Mouse (Mus musculus): ENCODE measurements at regions not wholly inside any gene's neighbourhood (a gene's known extent, or its start where the extent isn't known, plus 50 kb on each side); places are given as distances from the start of the nearest gene placed in this dataset.

- no peak for ATAC-seq (replicated peaks; ENCODE audit: low read depth, poor library complexity, severe bottlenecking)
These were observed 580.3 kb upstream of the Tbl1xr1 start for GRCm38 (mm10) chr3:21496166-21496565.

DNA sequence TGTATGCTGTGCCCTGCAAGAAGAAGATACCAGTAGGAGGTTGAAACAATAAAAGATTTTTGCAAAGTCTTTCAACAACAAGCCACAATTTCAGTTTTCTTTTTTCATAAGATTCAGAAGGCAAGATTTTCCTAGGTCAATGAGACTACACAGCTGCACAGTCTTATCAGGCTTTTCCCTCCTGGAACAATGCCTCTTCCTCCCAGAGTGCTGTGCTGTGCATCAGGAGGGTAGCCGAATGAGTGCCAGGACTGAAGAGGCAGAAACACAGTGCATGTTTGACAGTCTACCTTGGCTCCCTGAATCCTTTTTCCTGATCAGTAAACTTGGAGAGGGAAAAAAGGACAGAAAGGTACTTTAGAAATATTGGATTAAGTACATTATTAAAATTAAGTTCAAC lies 579.4 kb upstream of the Tbl1xr1 start:
- ATAC-seq (replicated peaks; ENCODE audit: low read depth, poor library complexity, severe bottlenecking), result no peak

DNA sequence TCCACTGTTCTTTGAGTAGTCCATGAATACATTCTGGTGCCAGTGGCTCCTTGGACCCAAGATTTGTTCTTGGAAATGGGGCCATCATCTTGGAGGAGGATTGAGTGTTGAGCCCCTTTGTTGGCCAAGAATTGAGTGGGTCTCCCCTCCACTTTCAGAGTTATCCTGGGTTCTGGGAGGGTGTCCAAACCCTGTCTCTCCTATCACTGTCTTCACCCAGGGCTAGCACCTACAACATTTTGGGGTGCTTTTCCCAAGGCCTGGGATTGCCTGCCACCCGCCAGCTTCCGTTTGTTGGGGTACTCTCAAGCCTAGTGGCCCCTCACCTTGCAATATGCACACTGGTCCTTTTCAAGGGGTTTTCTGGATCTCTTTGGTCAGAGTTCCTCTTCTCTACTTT lies 568.8 kb upstream of the Tbl1xr1 start:
- ATAC-seq (replicated peaks; ENCODE audit: low read depth, poor library complexity, severe bottlenecking), result no peak

DNA sequence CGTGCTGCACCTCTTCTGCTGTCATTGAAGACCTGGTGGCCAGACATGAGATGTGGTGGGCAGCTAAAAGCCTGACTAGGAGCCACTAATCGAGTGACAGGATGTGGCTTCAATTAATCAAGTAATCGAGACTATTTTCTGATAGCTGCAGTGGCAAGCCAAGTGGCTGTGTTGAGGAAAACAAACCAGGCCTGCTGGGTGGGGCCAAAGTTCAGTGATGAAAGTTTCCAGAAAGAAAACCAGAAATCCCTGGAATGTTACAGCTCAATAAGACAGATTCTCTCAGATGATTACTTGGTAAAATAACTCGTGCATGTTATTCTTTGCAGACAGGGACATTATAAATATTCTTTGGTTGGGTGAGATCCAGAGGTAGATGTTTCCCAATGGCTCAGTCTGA lies 564.4 kb upstream of the Tbl1xr1 start:
- ATAC-seq (replicated peaks; ENCODE audit: low read depth, poor library complexity, severe bottlenecking), result no peak

DNA sequence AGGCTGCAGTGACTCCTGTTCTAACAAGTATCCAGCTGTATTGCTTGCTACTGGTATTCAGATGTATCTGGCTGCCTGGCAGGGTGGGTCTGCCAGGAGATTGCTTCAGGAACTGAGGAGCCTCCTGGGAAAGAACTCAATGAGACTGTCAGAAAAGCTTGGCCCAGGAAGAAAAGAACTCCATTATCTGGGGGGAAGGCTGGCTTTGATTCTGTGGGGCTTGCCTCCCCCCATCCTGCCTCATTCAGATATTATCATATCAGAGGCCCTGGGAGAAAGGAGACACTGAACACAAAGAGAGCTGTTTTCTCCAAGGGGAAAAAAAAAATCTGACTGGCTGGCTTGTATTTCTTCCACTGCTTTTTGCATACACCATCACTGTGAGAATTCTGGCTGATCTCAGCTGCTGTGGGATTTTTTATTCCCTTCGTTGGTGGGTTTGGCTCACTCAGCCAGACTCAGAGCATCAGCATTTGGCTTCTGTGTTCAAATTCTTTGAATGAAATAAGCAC lies 552.0 kb upstream of the Tbl1xr1 start:
- ATAC-seq (replicated peaks; ENCODE audit: low read depth, poor library complexity, severe bottlenecking), result no peak

DNA sequence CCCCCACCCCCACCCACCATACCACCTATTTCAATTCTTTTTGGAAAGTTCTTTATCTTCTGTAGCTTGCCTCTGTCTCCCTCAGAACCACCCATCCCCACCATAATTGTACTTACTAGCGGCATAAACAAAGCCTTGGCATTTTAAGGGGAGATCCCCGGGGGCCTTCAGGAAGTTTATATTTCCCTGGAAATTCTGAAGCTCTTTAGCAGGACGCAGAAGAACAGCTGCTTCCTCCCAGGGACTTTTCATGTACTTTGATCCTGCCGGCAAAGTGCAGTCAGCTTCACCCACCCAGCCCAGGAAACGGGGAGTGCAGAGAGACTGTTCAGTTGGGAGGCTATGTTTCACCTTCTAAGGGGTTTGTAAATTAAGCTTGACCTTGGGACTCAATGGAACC lies 545.6 kb upstream of the Tbl1xr1 start:
- no peak for ATAC-seq (replicated peaks; ENCODE audit: low read depth, poor library complexity, severe bottlenecking)

- ATAC-seq (replicated peaks; ENCODE audit: low read depth, poor library complexity, severe bottlenecking), result no peak
These were observed 537.3 kb upstream of the Tbl1xr1 start for GRCm38 (mm10) chr3:21539138-21539537.

GRCm38 (mm10) chr3:21544456-21544855 lies 532.0 kb upstream of the Tbl1xr1 start:
- ATAC-seq (replicated peaks; ENCODE audit: low read depth, poor library complexity, severe bottlenecking), result no peak

GRCm38 (mm10) chr3:21545156-21545893 lies 531.1 kb upstream of the Tbl1xr1 start:
- ATAC-seq (replicated peaks; ENCODE audit: low read depth, poor library complexity, severe bottlenecking), result no peak

DNA sequence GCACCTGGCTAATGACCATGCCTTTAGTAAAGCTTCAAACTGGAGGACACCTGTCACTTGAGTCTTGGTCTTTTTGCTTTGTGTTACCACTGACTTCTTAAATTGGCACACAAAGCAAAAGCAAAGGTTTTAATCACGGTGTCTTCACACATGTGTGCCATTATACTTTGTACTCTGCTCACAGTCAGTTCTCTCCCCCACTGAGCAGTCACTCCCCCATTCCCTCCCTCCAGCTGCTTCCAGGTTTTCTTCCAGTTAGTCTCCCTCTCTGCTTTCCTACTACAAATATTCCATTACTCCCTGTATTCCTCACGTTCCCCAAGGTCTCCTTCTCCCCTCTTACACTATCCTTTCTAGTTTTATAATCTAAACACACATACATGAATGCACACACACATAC lies 530.0 kb upstream of the Tbl1xr1 start:
- no peak for ATAC-seq (replicated peaks; ENCODE audit: low read depth, poor library complexity, severe bottlenecking)

GRCm38 (mm10) chr3:21549671-21550070 lies 526.8 kb upstream of the Tbl1xr1 start:
- ATAC-seq (replicated peaks; ENCODE audit: low read depth, poor library complexity, severe bottlenecking), result no peak

- ATAC-seq (replicated peaks; ENCODE audit: low read depth, poor library complexity, severe bottlenecking), result no peak
These were observed 523.2 kb upstream of the Tbl1xr1 start for GRCm38 (mm10) chr3:21553159-21553758.

- no peak for ATAC-seq (replicated peaks; ENCODE audit: low read depth, poor library complexity, severe bottlenecking)
These were observed 522.6 kb upstream of the Tbl1xr1 start for GRCm38 (mm10) chr3:21553859-21554258.

DNA sequence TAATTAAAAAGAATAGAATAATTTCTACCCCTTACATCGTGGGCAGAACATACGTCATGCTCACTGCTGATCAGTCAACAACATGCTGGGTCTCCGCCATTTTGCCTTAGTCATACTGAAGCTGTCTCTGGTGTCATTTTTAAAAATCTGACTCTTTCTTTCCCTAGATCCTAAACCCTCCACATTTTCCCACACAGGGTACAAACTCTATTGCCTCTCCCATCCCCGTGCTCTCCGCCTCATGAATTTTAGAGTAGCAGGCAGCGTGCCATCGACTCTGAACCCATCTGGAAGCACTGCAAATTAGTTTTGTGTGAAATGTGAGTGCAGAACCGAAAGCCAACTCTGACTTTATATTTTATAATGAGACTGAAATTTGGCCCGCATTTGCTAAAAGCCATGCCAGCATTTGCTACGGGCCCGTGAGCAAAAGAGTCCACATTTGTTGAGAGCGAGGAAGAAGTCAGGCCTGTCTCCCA lies 518.5 kb upstream of the Tbl1xr1 start:
- ATAC-seq (replicated peaks; ENCODE audit: low read depth, poor library complexity, severe bottlenecking), result no peak

GRCm38 (mm10) chr3:21562771-21563312 lies 513.6 kb upstream of the Tbl1xr1 start:
- ATAC-seq (replicated peaks; ENCODE audit: low read depth, poor library complexity, severe bottlenecking), result no peak

DNA sequence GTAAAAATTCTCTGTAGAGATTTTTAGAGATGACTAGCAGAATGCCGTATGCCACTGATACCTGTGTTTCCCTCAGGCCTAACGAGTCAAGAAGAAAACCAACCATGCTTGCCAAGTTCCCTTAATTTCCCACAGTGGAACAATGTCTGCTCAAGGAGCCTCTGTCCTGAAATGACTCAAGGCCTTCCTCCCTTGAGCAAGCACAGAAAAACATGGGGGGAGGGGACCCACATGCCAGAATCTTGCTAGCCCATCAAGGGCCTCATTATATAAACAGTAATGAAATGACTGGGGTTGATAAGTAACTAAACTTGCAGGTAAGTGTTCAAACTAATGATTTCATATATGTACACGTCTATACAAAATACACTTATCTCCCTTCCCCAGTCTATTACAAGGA lies 513.0 kb upstream of the Tbl1xr1 start:
- no peak for ATAC-seq (replicated peaks; ENCODE audit: low read depth, poor library complexity, severe bottlenecking)

GRCm38 (mm10) chr3:21564211-21564781 lies 512.2 kb upstream of the Tbl1xr1 start:
- no peak for ATAC-seq (replicated peaks; ENCODE audit: low read depth, poor library complexity, severe bottlenecking)

DNA sequence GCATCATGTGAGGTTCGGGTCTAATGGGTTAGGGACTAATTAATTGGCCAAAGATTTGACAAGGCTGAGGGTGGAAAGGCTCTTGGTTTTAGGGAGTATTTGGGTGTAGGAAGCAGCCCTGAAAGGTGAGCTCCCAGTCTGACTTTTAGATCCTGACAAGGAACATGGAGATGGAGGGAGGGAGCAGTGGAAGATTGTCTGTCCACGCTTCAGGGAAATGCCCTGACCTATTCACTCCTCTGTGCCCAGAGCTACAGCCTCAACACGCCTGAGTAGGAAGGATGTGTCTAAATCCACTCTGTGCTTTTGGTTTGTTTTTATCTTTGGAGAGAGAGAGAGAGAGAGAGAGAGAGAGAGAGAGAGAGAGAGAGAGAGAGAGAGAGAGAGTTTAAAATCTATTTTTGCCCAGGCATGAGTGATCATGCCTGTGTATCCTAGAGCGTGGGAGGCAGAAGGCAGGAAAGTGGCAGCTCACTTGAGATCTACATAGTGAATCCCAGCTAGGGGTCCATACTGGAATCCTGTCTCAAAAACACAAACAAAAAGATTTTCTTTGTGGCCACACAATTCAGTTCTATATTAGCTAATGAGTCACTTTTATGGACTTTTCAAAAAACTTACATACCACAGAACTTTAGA lies 511.5 kb upstream of the Tbl1xr1 start:
- no peak for ATAC-seq (replicated peaks; ENCODE audit: low read depth, poor library complexity, severe bottlenecking)

DNA sequence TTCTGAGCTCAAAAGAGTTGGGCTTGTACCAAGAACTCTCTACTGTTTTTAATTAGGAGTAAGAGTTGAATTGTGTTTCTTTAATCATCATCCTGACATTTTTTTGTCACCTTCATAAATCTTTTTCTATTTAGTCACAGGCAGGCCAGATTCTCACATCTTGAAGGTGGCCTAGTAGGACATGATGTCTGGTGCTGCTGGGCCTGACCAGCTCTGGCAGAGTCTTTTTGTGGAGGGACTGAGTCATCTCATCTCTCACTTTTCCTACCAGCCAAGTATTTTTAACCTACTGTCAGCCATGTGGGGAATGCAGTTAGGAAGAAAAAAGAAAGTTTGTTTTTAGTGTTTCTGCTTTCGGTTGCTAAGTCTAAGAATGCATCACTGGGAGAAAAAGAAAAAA lies 506.7 kb upstream of the Tbl1xr1 start:
- no peak for ATAC-seq (replicated peaks; ENCODE audit: low read depth, poor library complexity, severe bottlenecking)

DNA sequence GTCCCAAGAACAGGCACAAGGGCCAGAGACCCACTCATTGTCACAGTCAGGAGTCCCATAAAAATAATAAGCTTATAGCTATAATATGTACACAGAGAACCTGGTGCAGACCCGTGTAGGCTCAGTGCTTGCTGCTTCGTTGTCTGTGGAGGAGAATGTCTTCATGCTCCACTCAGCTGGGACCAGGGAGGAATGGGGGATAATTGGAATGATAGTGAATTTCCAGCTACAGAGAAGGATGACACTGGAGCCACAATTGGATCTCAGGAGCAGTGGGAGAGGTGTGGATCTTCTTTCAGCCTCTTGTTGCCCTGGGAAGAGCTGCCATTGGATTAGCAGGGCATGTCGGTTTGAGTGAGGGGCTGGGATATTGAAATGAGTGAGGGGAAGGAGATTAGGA lies 497.8 kb upstream of the Tbl1xr1 start:
- no peak for ATAC-seq (replicated peaks; ENCODE audit: low read depth, poor library complexity, severe bottlenecking)

DNA sequence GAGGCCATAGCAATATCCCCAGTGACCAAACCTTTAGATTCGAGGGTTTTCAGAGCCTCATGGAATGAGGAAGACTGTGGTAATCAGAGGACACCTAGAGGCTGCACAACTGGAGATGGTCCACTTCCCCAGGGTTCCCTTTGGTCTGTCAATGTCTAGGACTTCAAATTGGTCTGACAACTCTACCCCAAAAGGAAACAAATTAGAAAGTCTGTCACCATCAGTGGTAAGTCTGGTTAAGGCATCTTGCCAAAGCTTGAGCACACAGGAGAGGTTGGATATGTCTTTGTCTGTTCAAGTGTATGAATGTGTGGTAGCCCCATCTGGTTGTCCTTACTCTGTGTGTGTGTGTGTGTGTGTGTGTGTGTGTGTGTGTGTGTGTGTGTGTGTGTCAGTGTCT lies 494.3 kb upstream of the Tbl1xr1 start:
- ATAC-seq (replicated peaks; ENCODE audit: low read depth, poor library complexity, severe bottlenecking), result peak; percentile 89

Data from common myeloid progenitor, adult 5-6 weeks (primary cell).